Mouse (Mus musculus) retina, postnatal 1 day (tissue): ENCODE data around the gene Dock9.

Source experiments
- DNase-seq: peaks from one replicate; pipeline ENCODE4 v3.0.0-alpha.2; 2012

Dock9 gene

DNA sequence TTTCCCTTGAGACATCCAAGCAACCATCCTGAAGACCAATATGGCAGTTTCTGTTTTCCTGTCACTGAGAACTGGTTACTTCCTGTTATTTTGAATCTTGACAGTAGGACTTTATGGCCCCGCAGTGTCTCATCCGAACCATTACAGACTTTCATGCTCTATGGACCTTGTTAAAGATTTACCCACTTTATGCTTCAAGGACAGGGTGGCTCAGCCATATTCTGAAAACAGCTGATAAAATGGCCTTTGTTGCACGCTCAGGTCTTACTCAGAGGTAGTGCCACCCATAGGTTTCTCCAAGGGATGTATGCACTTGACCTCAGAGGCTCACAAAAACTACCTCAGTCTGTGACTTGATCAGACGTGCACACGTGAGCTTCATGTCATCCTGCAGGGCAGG is 224.2 kb downstream of the Dock9 start:
- no peak for DNase-seq

DNA sequence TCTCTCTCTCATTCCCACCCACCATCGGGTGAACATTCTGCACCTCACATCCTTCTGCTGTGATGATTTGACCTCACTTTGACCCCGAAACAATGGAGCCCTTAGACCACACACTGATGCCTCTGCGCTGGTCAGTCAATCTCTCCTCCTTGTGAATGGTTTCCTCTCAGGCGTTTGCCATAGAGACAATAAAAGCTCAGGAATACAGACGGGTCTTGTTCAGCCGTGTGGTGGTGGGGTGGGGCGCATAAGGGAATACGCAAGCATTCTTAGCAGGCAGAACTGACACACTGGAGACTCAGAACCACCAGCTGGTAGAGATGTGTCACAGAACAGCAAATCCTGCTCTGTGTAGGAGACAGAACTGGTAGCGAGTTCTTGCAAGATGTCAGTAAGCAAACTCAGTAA is 230.8 kb downstream of the Dock9 start:
- peak; percentile 93 for DNase-seq

DNA sequence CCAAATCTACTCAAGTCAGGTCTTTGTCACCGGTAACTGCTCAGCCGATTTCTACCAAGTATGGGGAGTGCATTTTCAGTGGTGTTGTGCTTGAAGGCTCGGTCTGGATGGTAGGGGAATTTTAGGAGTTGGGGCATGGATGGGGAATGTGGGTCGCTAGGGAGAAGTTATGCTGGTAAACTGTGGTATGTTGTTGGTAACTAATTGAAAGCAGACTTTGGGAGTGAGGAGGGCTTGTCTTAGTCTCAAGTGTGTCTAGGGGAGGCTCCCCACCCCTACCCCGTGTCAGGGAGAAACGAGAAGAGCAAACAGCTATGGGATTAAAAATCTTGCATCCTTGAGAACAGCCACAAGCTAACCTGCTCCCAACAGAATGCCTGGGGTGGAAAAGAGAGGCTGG is 231.7 kb downstream of the Dock9 start:
- DNase-seq: peak; percentile 9

DNA sequence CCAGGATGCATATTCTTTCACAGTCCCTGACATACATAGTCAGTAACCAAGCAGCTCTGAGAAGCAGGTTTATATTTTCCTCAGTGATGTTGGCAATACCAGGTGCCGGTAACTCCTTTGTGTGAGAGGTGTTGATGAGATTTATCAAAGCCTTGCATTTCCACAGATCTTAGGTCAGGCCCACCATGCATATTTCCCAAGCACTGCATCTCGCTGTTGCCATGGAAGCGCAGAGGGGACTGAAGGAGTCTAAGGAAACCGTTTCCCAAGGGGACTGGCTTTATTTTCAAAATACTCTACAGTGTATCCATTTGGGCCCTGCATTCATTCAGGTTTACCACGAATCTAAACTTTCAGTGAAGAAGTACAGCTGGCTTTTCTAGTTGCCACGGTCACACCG is 233.0 kb downstream of the Dock9 start:
- DNase-seq: peak; percentile 18

DNA sequence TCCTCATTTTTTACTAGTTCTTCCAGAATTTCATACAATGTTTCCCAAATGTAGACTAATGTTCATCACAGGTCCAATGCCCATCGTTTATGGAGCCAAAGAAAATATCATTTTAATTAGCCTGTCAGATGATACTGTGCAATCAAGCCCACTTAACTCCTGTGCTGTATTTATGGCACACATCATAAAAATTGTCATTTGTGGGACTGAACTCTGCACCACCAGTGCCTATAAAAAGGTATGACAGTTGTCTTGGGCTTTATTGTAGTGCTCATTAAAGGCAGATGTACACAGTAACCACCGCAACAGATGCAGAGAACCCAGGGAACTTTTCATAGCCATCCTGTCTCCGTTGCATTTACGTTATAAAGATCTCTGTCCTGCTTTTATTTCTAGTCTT is 233.7 kb downstream of the Dock9 start:
- no peak for DNase-seq

DNA sequence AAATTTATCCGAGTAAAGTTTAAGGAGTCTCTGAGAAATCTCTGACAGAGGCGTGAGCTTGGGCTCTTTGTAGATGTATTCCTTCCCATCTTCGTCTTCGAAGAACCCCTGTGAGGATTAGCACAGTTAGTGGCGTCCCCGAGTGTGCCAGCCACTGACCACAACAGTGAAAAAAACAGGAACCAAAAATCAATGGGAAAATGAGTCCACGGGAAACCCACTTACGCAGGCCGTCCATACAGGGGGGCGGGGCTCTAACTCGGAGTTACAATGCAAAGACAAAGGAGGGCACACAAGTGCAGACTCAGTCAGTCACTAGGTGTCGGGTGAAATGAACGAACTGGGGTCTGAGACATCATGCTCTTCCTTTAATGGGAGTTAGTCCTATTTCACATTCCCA is 238.6 kb downstream of the Dock9 start:
- no peak for DNase-seq

DNA sequence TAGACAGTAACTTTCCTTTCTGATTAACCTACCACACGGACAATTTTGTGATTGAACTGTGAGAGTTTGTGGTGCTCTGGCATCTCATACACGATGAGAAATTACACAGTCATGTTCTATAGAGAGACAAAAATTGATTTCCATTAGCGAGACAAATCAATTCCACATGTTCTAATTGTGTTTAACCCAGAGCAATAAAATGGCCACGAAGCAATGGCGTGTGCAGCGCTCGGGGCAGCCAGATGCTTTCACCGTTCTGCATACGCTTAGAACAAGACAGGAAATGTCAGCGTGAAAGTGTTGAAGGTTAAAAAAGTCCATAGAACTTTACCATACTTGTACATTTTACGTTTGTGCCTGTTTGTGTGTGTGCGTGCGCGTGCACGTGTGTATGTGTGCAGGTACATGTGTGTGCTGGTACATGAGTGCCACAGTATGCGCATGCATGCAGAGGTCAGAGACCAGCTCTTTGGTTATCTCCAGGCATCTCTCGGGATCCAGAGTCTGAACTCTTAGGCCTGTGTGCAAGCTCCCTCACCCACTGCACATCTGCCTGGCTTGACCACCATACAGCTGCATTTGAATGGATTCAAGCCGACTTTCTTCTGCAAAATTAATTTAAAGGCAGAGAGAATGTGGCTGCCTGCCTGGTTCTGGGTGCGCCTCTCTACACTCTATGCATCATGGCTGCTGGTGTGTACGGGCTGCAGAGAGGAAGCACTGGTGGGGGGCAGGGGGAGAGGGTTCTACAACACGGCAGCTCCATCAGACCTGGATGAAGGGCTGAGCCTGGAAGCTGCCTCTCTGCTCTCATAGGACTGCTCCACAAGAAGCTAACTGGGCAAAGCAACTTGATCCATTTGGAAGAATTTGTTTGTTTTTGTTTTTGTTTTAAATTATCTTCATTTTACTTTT is 241.0 kb downstream of the Dock9 start:
- no peak for DNase-seq

DNA sequence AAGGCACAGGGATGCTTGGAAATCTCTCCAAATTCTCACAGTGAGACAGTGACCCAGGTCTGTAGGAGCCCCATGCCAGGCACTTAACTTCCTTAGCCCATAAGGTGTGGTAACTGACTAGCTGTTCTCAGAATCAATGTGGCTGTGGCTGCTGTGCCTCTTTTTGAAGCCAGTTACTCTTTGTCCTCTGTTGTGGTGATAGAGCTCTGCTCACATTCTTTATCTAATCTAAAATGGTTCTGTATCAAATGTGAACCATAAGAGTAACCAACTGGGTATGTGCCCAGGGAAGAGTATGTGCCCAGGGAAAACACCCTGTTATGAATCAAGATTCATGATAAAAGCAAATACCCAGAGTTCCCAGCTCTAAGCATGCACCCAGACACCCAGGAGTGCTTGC is 243.9 kb downstream of the Dock9 start:
- DNase-seq: no peak

DNA sequence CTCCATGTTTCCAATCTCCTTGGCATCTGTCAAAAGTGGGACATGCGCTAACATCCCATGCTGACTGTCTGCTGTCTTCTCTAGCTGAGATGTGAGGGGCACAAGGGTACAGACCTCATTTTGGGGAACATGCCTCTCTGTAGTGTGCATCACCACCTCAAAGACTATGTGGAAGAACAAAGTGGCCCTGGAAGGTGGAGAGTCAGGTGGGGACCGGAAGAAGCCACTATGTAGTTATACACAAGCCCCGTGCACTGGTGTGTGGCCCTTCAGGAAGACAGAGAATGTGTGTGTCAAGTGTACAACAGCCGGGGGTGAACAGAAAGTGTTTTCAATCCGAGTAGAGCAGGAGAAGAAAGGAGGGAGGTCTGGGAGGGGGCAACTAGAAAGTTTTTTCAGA is 245.1 kb downstream of the Dock9 start:
- no peak for DNase-seq

DNA sequence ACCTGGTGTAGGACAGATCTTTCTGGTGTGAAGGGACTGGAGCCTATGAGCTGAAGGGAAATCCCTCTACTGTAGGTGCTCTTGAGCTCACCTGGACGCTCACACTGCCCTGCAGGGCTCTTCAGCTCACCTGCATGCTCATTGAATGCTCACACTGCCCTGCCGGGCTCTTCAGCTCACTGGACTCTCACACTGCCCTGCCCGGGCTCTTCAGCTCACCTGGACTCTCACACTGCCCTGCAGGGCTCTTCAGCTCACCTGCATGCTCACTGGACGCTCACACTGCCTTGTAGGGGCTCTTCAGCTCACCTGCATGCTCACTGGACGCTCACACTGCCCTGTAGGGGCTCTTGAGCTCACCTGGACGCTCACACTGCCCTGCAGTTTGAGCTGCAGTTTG is 247.8 kb downstream of the Dock9 start:
- DNase-seq: no peak

DNA sequence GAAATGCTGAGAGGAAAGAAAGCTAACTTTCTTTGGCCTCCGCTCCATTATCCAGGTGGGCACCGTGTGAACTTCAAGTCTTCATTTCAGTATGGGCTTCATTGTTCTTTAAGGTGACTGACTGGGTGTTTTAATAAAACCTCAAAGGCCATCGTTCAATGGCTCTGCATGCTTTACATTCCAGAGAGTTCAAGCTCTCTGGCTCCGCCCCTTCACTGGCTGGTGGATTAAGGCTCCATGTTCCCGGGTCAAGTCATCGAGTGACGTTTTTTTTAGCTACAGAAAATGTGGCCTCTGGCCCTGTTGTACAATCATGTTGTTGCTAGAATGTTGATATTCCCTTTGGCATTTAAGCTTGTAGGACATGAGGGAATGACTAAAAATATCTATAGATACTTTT is 249.9 kb downstream of the Dock9 start:
- DNase-seq: peak; percentile 9

DNA sequence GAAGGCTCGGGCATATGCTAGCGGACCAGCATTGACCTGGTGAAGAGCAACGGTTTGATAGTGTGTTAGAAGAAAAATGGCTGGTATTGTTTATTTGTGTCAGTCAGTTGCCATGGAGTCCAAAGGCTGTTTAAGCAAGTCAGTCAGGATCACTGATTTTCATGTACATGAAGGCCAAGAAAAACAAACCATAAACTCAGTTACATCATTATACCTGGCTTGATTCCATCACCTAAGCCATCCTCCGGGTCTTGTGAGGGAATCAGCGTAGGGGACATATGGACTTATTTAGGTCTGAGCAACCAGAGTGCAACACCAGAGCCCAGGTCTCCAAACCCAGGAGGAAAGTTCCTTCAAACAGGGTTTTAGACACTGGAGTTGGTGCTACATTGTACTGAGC is 251.0 kb downstream of the Dock9 start:
- DNase-seq: no peak

DNA sequence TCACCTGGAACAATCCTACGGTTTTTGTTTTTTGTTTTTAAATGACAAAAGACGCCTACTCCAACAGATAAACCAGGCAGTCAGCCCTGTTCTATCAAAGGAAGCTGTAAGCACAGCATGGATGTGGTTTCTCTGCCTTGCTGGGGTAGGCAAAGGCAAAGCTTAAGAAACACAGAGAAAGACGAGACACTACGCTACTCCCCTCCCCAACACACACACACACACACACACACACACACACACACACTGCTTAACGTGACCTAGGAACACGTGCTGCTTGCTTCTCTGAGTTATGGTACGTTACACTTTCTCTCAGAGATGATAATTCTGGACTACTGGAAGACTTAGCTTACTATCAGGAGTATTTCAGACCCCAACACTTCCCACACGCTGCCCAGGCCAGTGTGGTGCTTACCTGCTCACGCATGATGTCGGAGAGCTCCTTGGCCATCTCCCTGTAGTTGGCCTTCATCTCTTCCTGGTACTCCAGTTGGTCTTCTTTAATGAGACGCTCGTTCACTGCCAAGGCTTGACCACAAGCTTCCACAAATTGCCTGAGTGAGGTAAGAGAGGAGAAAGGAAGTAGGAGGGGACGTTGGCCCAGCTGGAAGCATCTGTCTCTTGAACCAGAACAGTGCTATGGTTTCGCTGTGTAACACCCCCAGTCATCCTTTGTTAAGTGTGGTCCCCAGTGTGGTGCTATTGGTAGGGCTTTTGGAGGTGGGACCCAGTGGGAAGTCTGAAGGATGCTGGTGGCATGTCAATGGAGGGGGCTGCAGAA is 251.9 kb downstream of the Dock9 start:
- no peak for DNase-seq

DNA sequence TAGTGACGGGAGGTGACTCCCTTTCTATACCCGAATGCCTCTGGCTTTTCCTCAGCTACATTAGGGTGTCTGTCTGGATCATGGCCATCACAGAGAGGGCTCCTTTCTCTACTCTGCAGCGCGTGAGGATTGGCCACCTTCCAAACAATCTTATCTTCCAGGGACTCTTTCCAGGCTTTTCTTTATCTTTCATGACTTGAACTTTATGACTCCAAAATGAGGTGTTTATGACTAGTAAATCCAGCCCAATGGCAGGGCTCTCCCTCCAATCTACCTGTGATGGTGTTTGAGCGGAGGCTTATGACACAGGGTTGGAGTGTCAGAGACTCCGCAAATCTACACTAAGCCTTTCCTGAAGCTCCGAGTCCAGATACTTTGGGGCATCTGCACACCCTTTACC is 256.4 kb downstream of the Dock9 start:
- no peak for DNase-seq

DNA sequence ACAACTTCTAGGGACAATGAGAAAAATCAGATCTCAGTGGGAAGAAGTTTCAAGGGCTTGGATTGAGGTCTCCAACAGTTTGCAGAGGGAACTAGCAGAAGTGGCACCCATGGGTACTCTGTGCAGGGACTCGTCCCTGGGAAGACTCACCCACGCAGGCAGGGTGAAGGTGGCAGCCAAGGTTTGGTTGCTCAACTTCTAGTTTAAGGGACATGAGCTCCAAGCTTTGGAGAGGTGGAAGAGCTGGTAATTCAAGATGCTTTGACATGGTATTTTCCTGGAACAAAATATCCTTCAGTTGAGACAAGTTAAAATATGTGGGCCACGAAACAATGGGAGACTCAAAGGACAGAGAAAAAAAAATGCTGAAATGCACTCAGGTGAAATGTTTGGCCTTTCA is 263.1 kb downstream of the Dock9 start:
- DNase-seq: no peak

DNA sequence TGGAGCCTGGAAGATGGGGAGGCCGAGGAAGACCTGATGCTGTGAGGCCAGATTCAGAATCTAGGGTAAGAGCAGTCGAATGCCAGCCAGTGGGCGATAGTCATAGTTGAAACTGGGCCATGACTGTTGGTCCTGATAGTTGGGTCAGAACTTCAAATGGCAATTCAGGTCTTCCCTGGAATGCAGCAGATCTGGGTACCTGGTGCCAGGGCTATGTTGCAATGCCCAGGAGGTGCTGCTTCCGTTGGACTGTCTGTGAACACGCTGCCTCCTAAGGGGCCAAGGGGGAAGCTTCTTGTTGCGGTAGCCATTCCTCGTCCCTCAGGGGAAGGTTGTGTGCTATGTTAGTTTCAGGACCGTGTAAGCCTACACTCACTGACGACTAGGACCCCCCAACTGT is 266.8 kb downstream of the Dock9 start:
- no peak for DNase-seq

DNA sequence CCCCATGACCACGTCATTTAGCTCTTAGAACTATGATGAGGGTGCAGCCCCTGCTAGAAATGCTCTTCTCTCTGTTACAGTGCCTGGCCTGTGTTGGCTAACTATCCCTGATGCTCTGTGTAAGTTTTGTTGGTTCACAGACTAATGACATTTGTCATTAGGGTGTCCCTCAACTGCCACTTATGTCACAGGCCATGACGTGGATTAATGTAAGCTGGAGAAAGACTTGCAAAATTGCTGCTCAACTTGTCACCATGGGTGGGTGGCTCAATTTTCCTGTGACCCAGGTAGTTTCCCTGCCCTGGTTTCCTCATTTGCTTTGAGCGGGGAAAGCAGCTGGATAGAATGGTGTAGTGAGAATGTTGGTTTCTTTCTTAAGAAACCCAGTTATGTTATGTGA is 269.8 kb downstream of the Dock9 start:
- DNase-seq: no peak

DNA sequence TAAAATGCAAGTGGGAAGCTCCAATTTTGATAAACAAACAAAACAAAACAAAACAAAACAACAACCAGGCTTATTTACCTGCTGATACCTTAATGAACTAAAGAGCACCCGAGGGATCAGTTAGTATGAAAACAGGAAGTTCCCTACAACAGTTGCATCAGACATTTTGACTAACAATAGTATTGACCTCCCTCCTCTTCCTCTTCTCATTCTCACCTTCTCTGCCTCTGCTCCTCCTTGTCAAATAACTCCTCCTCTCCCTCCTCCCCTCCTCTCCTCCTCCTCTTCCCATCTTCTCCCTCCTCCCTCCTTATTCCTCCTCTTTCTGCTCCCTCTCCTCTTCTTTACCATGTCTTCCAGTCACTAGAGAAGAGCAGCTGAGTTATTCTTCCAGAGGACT is 270.4 kb downstream of the Dock9 start:
- no peak for DNase-seq

DNA sequence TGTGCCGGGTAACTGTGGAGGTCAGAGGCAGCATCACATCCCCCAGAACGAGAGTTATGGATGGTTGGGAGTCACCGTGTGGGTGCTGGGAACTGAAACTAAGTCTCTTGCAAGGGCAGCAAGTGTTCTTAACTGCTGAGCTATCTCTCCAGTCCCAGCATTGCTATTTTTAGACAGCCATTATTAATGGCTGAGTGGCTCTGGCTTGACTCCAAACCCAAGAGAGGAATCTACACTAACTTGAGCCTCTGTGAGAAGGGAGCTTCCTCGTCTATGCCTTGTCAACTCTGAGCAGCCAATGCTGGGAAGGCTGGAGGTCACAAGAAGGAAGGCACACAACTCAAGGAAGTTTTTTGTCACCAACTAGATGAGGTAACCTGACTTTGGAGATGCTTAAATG is 275.9 kb downstream of the Dock9 start:
- DNase-seq: peak; percentile 66

DNA sequence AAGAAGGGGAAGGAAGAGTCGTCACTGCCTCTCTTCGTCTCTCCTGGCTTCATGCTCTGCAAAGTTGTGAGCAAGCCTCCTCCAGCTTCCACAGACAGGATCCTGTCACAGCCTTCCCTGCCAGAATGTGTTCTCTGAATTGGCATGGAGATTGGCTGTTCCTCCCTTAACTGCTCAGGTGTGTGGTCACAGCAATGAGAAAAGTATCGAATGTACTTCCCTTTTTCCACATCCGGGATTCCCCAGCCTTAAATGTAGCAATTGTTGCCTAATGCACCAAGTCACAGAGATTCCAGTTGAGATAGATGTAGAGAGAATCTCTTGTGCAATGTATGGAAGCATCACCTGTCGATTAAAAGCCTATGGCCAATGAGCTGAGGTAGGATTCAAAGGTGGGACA is 280.8 kb downstream of the Dock9 start:
- DNase-seq: no peak

DNA sequence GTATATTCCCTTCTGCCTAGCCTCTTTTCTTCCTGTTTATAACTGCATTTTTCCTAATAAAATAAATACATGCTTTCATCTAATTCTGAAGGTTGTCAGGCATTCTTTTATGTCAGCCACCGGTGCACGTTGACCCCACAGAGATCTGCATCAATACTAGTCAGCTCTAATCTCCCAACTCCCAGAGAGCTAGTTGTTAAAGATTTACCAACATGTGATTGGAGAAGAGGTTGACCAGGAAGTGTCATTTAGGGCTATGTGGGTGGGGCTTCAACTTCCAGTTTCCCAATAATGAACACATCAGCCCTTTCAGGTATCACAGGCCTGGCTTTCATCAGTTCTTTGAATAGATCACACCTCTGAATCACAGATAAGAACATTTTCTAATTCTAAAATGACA is 288.7 kb downstream of the Dock9 start:
- DNase-seq: no peak

DNA sequence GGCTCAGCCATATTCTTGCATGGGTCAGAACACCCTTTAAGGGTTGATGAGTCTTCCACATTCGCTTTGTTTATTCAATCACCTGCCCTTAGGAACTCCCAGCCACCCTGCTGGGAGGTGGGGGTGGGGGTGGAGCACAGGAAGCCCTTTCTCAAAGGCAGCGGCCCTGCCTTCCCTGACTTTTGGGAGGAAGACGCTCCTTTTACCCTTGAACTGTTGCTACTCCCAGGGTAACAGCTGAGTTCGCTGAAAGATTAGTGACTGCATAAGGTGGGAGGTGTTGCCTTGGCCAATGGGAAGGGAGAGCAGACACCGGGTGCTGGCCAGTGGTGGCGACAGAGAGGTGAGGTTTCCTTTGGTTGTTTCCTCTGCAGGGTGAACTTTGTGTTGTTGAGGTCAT is 291.3 kb downstream of the Dock9 start:
- peak; percentile 13 for DNase-seq

DNA sequence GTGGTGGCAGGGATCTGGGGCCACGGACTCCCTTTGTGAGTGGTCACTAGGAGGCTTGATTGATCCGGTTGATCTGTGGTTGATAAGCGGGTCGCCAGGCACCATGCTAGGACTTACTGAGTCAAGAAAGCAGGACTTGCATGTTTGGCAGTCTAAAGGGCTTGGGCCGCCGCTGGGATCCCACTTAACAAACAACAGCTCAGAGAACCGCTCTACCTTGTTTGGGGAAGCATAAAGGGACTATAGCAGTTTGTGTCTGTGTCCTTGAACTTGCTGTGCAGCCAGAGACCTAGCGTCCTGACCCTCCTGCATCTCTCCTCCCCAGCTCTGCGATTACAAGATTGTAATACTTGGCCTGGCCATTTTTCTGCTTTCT is 292.2 kb downstream of the Dock9 start:
- DNase-seq: peak; percentile 13

DNA sequence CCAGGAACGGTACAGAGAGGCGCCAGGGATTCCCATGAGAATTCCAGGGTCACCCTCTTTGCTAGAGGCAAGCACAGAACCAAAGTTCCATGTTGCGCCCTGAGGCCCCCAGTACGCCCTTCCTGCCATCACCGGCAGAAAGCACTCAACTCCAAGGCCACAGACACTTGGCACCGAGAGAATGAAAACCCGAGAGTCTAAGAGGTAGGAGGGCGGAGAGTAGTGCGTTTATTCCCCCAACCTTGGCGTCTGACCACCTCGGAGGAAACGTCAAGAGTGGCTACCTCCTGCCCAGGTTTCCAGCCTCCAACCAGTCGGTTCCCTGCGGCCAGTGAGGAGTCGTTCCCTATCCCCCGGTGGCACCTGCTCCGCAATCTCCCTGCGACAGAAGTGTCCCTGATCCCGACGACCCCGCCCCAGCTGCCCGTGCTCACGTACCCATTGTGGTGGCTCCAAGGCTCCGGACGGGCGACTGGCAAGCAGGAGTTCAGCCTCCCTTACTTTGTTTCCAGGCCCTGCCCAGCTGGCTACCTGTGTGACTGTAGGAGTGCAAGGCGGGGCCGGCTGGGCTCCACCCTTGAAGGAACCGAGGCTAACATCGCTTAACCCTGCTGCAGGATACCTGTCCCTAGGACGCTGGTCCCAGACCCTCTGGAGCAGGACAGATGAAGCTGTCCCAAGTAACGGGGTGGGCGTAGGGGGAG is 292.7 kb downstream of the Dock9 start, which contains the start of gene Slc15a1:
TSS of gene Slc15a1 (minus strand) at position 472 of the 704 bp plus-strand sequence.
- peak; percentile 10 for DNase-seq
